In genomic region chr5:23995951-23996350, GRCm38 (mm10) we compare ENCODE assay signal across 22 mouse cellular contexts. TPM values are rescaled to one million over a fixed set of nuclear protein-coding genes. Genes with fewer than 3 reads are reported as not detected.
A peak's percentile ranks its signal among the peaks of the same experiment; 100 is the strongest.
DNase-seq lines count a peak whose midpoint lies in the region; ATAC-seq lines count a peak whose summit lies in the region.
"Had no signal": no experiment of that assay in that cellular context is flagged by ENCODE, and none has a peak within 500 bp of the region (broad histone marks: within the 10 kb centered on the region; RNA-seq: fewer than 3 reads in every experiment).

No protein-coding gene starts in this region.

- no peak overlapping the region for H3K9ac ChIP-seq in liver, embryonic 13.5 days
- H3K9ac ChIP-seq in midbrain, embryonic 15.5 days = no peak overlapping the region
- H3K9ac ChIP-seq: hindbrain, embryonic 15.5 days; midbrain, embryonic 13.5 days had no signal

- WGBS in liver, embryonic 13.5 days (ENCODE audit: insufficient replicate concordance) = 77% methylated on average over 5 of the region's 5 CpGs
- 86% methylated on average over 5 of the region's 5 CpGs for WGBS in midbrain, embryonic 15.5 days

- no peaks in the 10 kb centered on the region for H3K9me3 ChIP-seq in liver, embryonic 13.5 days (replicated peaks)
- H3K9me3 ChIP-seq in midbrain, embryonic 15.5 days = no peaks in the 10 kb centered on the region
- H3K9me3 ChIP-seq: G1E; heart, embryonic 10.5 days; hindbrain, embryonic 15.5 days; midbrain, embryonic 13.5 days had no signal

- no peak overlapping the region for H3K27ac ChIP-seq in liver, embryonic 13.5 days
- no peak overlapping the region for H3K27ac ChIP-seq in midbrain, embryonic 15.5 days
- H3K27ac ChIP-seq: gastrocnemius, adult 2 months; heart, embryonic 10.5 days; hindbrain, embryonic 15.5 days; layer of hippocampus, adult 2 months; midbrain, embryonic 13.5 days had no signal

- no peak overlapping the region for H3K4me2 ChIP-seq in liver, embryonic 13.5 days
- no peak overlapping the region for H3K4me2 ChIP-seq in midbrain, embryonic 15.5 days
- H3K4me2 ChIP-seq: hindbrain, embryonic 15.5 days; midbrain, embryonic 13.5 days had no signal

- DNase-seq in kidney, adult 8-10 months = peak; percentile 60 to 79
- DNase-seq in kidney, postnatal 4 days = no peak
- DNase-seq in kidney, postnatal 10 days = peak; percentile 24
- DNase-seq in liver, embryonic 13.5 days = no peak
- no peak for DNase-seq in right cerebral cortex, postnatal 25 days
- no peak for DNase-seq in cerebellum, adult 9-11 months
- DNase-seq: adrenal gland, adult 8-10 months; B cell, adult 2 months; cerebellum, adult 8-10 months; gastrocnemius, adult 2 months; lung, adult 2 months; lung, postnatal 14 days; right cerebral cortex, postnatal 14 days; thymus, postnatal 14 days had no signal

- H3K4me3 ChIP-seq in liver, embryonic 13.5 days (replicated peaks) = no peak overlapping the region
- no peak overlapping the region for H3K4me3 ChIP-seq in midbrain, embryonic 15.5 days
- H3K4me3 ChIP-seq: gastrocnemius, adult 2 months; heart, embryonic 10.5 days; hindbrain, embryonic 15.5 days; layer of hippocampus, adult 2 months; midbrain, embryonic 13.5 days had no signal

- peaks cover 32% of the 10 kb centered on the region for H3K4me1 ChIP-seq in liver, embryonic 13.5 days (replicated peaks)
- H3K4me1 ChIP-seq in midbrain, embryonic 15.5 days = peaks cover 20% of the 10 kb centered on the region

- H3K36me3 ChIP-seq in liver, embryonic 13.5 days = peaks cover 26% of the 10 kb centered on the region
- no peaks in the 10 kb centered on the region for H3K36me3 ChIP-seq in midbrain, embryonic 15.5 days (replicated peaks)
- H3K36me3 ChIP-seq: hindbrain, embryonic 15.5 days had no signal

- ATAC-seq in liver, embryonic 13.5 days (ENCODE audit: low read depth) = peak; percentile 59
- ATAC-seq in midbrain, embryonic 15.5 days (replicated peaks) = no peak
- ATAC-seq: forebrain, embryonic 14.5 days; midbrain, embryonic 13.5 days had no signal

- H3K27me3 ChIP-seq in liver, embryonic 13.5 days = no peaks in the 10 kb centered on the region
- no peaks in the 10 kb centered on the region for H3K27me3 ChIP-seq in midbrain, embryonic 15.5 days (replicated peaks)
- H3K27me3 ChIP-seq: CH12.LX; hindbrain, embryonic 15.5 days; midbrain, embryonic 13.5 days had no signal

RNA-seq across cellular contexts. Expression of gene Fam126a, which starts 34.5 kb away (rescaled TPM):
- 62.7 and 70.9 TPM in 2 replicates for polyA plus RNA-seq in liver, embryonic 13.5 days (2015; fragmentation: Nextera tagmentation; extraction: Ambion mirVana)
- 33.0 and 33.3 TPM in 2 replicates for polyA plus RNA-seq in midbrain, embryonic 15.5 days (2015; fragmentation: Nextera tagmentation; extraction: Ambion mirVana)

Comparison
In these comparisons a context has a peak if more than half of its experiments do, and no peak if none do; other contexts are left out.
1. DNase-seq: peak in kidney, adult 8-10 months (2 of 2) and kidney, postnatal 10 days (single experiment); none in kidney, postnatal 4 days (0 of 2), liver, embryonic 13.5 days (single experiment), right cerebral cortex, postnatal 25 days (single experiment) and cerebellum, adult 9-11 months (single experiment).